Mouse (Mus musculus) E14TG2a.4 (cell line): ENCODE results near the gene Abr.

Experiments
- CTCF ChIP-seq: conservative IDR thresholded peaks from 2 replicates; pipeline ENCODE4 v1.5.1; 2014; ENCODE audit warnings: low read length
- POU5F1 ChIP-seq: IDR thresholded peaks from 2 replicates; pipeline ENCODE4 v1.6.1; 2014; ENCODE audit warnings: low read length, borderline replicate concordance

DNA sequence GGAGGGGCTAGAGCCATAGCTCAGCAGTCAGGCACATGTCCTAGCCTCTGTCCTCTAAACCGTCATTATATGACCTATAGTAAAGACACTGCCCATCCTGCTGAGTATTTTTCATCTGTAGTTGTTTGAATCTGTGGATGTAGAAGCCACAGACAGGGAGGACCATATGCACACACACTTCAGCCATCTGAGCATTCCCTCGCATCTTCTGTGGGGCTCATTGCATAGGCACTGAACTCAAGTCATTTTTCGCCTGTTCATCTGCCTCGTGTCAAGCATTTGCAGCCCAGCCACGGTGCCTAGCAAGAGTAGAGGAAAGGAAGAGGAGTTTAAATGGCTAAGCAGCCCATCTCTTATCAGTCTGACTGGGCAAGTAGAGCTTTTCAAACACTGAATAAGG is 74.7 kb downstream of the Abr start:
- no peak for TF ChIP-seq CTCF
- TF ChIP-seq POU5F1 = no peak
